Mouse (Mus musculus) MEL (cell line): Measurements from ENCODE around the gene Btaf1. TPM values are rescaled to one million over a fixed set of nuclear protein-coding genes. Genes with fewer than 3 reads are reported as not detected.

Experiments used
- DNase-seq: peaks from one replicate; pipeline ENCODE4 v3.0.0; 2011; ENCODE audit warnings: low read depth, low spot score
- H3K27ac ChIP-seq: 2 replicates; pipeline ENCODE4 v1.5.1; 2012; ENCODE audit warnings: low read depth, mild to moderate bottlenecking, control low read depth, low read length, moderate library complexity; ENCODE audit not compliant: control insufficient read depth
- H3K27me3 ChIP-seq, 2 experiments: fragments of 150-350 bp in 1 of 2; sonication (generic) in 1 of 2; 2 replicates each; pipeline ENCODE4 v1.6.1; 2012; ENCODE audit warnings: low read length in 2 of 2, mild to moderate bottlenecking in 2 of 2, improper control_type of control experiment in 1 of 2, moderate library complexity in 1 of 2; ENCODE audit not compliant: insufficient read depth in 2 of 2, control insufficient read depth in 1 of 2
- H3K36me3 ChIP-seq, 2 experiments: 2 replicates each; pipeline ENCODE4 v1.6.1; 2012 to 2014; ENCODE audit warnings: low read length in 2 of 2, improper control_type of control experiment in 1 of 2, inconsistent platforms in 1 of 2, mild to moderate bottlenecking in 1 of 2; ENCODE audit not compliant: insufficient read depth in 2 of 2, control insufficient read depth in 1 of 2
- H3K4me1 ChIP-seq, 2 experiments: fragments of 150-350 bp in 1 of 2; sonication (generic) in 1 of 2; 2 replicates each; pipeline ENCODE4 v1.6.1; 2012; ENCODE audit warnings: low read length in 2 of 2, improper control_type of control experiment in 1 of 2, mild to moderate bottlenecking in 1 of 2; ENCODE audit not compliant: insufficient read depth in 2 of 2, control insufficient read depth in 1 of 2
- H3K4me3 ChIP-seq, 2 experiments: fragments of 150-350 bp in 1 of 2; sonication (generic) in 1 of 2; 2 replicates each; pipeline ENCODE4 v1.5.1; 2012; ENCODE audit warnings: low read depth in 2 of 2, low read length in 2 of 2, mild to moderate bottlenecking in 2 of 2, moderate library complexity in 2 of 2, control low read depth in 1 of 2, improper control_type of control experiment in 1 of 2; ENCODE audit not compliant: control insufficient read depth in 1 of 2, insufficient read depth in 1 of 2
- H3K79me2 ChIP-seq: 2 replicates; pipeline ENCODE4 v1.6.1; 2012; ENCODE audit warnings: mild to moderate bottlenecking, low read length, moderate library complexity; ENCODE audit not compliant: control insufficient read depth, poor library complexity, insufficient read depth
- H3K9ac ChIP-seq: 2 replicates; pipeline ENCODE4 v1.6.1; 2012; ENCODE audit warnings: low read depth, mild to moderate bottlenecking, control low read depth, low read length, moderate library complexity; ENCODE audit not compliant: control insufficient read depth, poor library complexity, severe bottlenecking
- H3K9me3 ChIP-seq: fragments of 150-350 bp; sonication (generic); replicated peaks from 2 replicates; pipeline ENCODE4 v1.6.1; 2012; ENCODE audit warnings: mild to moderate bottlenecking, low read length, improper control_type of control experiment, moderate library complexity; ENCODE audit not compliant: insufficient read depth
- BHLHE40 ChIP-seq: IDR thresholded peaks from 2 replicates; pipeline ENCODE4 v1.6.1; 2012; ENCODE audit warnings: low read depth, mild to moderate bottlenecking, inconsistent platforms, low read length, improper control_type of control experiment, borderline replicate concordance
- CHD2 ChIP-seq: IDR thresholded peaks from 2 replicates; pipeline ENCODE4 v1.6.1; 2011; ENCODE audit warnings: low read length, improper control_type of control experiment
- ELF1 ChIP-seq: IDR thresholded peaks from 2 replicates; pipeline ENCODE4 v1.6.1; 2014; ENCODE audit warnings: low read depth, mild to moderate bottlenecking, inconsistent platforms, low read length, improper control_type of control experiment, moderate library complexity
- ETS1 ChIP-seq: IDR thresholded peaks from 2 replicates; pipeline ENCODE4 v1.6.1; 2012; ENCODE audit warnings: low read depth, mild to moderate bottlenecking, inconsistent platforms, low read length, improper control_type of control experiment, moderate library complexity
- JUND ChIP-seq: IDR thresholded peaks from 2 replicates; pipeline ENCODE4 v1.6.1; 2011; ENCODE audit warnings: low read depth, mild to moderate bottlenecking, improper control_type of control experiment, low read length
- MAX ChIP-seq: IDR thresholded peaks from 2 replicates; pipeline ENCODE4 v1.6.1; 2011; ENCODE audit warnings: low read length, improper control_type of control experiment
- MAZ ChIP-seq: IDR thresholded peaks from 2 replicates; pipeline ENCODE4 v1.6.1; 2012; ENCODE audit warnings: low read depth, mild to moderate bottlenecking, inconsistent platforms, low read length, improper control_type of control experiment
- NRF1 ChIP-seq: IDR thresholded peaks from 2 replicates; pipeline ENCODE4 v1.6.1; 2014; ENCODE audit warnings: low read depth, mild to moderate bottlenecking, inconsistent platforms, low read length, improper control_type of control experiment, moderate library complexity; ENCODE audit not compliant: poor library complexity, insufficient read depth, severe bottlenecking
- POLR2A ChIP-seq, 2 experiments: IDR thresholded peaks; 2 replicates each; pipeline ENCODE4 v1.6.1; 2011 to 2012; ENCODE audit warnings: low read length in 2 of 2, mild to moderate bottlenecking in 2 of 2, control low read depth in 1 of 2, improper control_type of control experiment in 1 of 2, low read depth in 1 of 2, moderate library complexity in 1 of 2; ENCODE audit not compliant: control insufficient read depth in 1 of 2, insufficient read depth in 1 of 2, poor library complexity in 1 of 2
- POLR2AphosphoS2 ChIP-seq: IDR thresholded peaks from 2 replicates; pipeline ENCODE4 v1.6.1; 2011; ENCODE audit warnings: low read length, improper control_type of control experiment
- POLR2AphosphoS5 ChIP-seq: IDR thresholded peaks from 2 replicates; pipeline ENCODE4 v1.6.1; 2012; ENCODE audit warnings: low read depth, borderline replicate concordance, mild to moderate bottlenecking, inconsistent platforms, low read length, moderate library complexity, mixed read lengths
- TAL1 ChIP-seq: IDR thresholded peaks from 2 replicates; pipeline ENCODE4 v1.6.1; 2012; ENCODE audit warnings: mild to moderate bottlenecking, inconsistent platforms, low read length, moderate library complexity, mixed read lengths
- UBTF ChIP-seq: IDR thresholded peaks from 2 replicates; pipeline ENCODE4 v1.6.1; 2012; ENCODE audit warnings: low read depth, mild to moderate bottlenecking, inconsistent platforms, low read length, improper control_type of control experiment, moderate library complexity, borderline replicate concordance; ENCODE audit not compliant: insufficient read depth
- ZC3H11A ChIP-seq: IDR thresholded peaks from 2 replicates; pipeline ENCODE4 v1.6.1; 2012; ENCODE audit warnings: low read depth, mild to moderate bottlenecking, inconsistent platforms, low read length, improper control_type of control experiment
- polyA plus RNA-seq, 2 experiments: library from polyadenylated mRNA; stranded (reverse) in 1 of 2; unstranded in 1 of 2; fragments of >175 nt in 1 of 2; fragments of >200 nt in 1 of 2; gene quantifications; 2 replicates each; pipeline versions ENCODE4 v1.2.1 to v1.2.4; 2012; ENCODE audit warnings: low replicate concordance in 2 of 2, low read depth in 1 of 2; ENCODE audit not compliant: insufficient read length in 2 of 2, insufficient read depth in 1 of 2, missing spikeins in 1 of 2
- total RNA-seq: library from RNA; depleted of rRNA; stranded (reverse); fragments of 300-350 nt; gene quantifications from 2 replicates; pipeline ENCODE4 v1.2.3, GENCODE M21; 2012; rRNA removed

Gene Btaf1
- total and polyA plus RNA-seq, 3 experiments = 40.1 to 69.5 (median 46.1) TPM

DNA sequence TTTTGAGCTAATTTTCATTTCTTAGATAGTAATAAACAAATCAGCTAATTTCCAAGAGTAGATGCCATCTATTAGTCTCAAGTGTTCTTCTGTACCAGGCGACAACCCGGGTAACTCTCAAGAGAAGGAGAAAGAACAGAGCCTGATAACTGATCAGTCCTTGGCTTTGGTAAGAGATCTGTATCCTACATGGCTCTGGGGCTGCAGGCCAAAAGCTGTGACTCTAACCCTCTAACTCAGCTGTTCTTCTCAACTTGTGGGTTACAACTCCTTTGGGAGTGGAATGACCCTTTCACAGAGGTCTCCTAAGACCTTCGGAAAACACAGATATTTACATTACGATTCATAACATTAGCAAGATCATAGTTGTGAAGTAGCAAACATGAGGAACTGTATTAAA lies 134.2 kb downstream of the Btaf1 start:
- Histone ChIP-seq H3K4me1 (no peaks in the 10 kb centered on the region), H3K9ac (no peak overlapping the region), H3K27me3 (no peaks in the 10 kb centered on the region), H3K36me3 (no peaks in the 10 kb centered on the region), H3K79me2 (no peaks in the 10 kb centered on the region), H3K9me3 (no peaks in the 10 kb centered on the region), H3K4me3 (no peak overlapping the region), H3K27ac (no peak overlapping the region)
- no peak for TF ChIP-seq TAL1
- no peak for TF ChIP-seq UBTF
- TF ChIP-seq BHLHE40 = no peak
- no peak for TF ChIP-seq POLR2A (IDR thresholded peaks at IDR 0.05; ENCODE audit: control insufficient read depth in 1 of 2, insufficient read depth in 1 of 2, low read depth in 1 of 2, low read length in 2 of 2, poor library complexity in 1 of 2)
- no peak for TF ChIP-seq MAZ
- no peak for TF ChIP-seq CHD2
- no peak for TF ChIP-seq ETS1
- no peak for TF ChIP-seq POLR2AphosphoS5
- no peak for TF ChIP-seq JUND
- TF ChIP-seq POLR2AphosphoS2 = no peak
- no peak for TF ChIP-seq MAX
- no peak for TF ChIP-seq ELF1
- no peak for TF ChIP-seq ZC3H11A
- no peak for TF ChIP-seq NRF1
- no peak for DNase-seq

Other genes starting within 250 kb of the Btaf1 start
- gene Ppp1r3c, start 189.4 kb upstream of the Btaf1 start, total RNA-seq = not detected in 2 replicates
- gene Ppp1r3c, start 189.4 kb upstream of the Btaf1 start, polyA plus RNA-seq = not detected
- gene Tnks2, start 91.8 kb upstream of the Btaf1 start, total RNA-seq = 50.2 and 63.1 TPM in 2 replicates
- 10 to 100 TPM; 22.3 to 65.0 TPM for gene Tnks2, start 91.8 kb upstream of the Btaf1 start, polyA plus RNA-seq
- 2.6 and 2.7 TPM in 2 replicates for gene Fgfbp3, start 6.5 kb upstream of the Btaf1 start, total RNA-seq
- gene Fgfbp3, start 6.5 kb upstream of the Btaf1 start, polyA plus RNA-seq = 10 to 100 TPM in 1 of 2 experiments, not detected in 1; 10.0 TPM